Mouse (Mus musculus) limb, embryonic 14.5 days (tissue): Measurements from ENCODE around the gene Smoc1. TPM values are rescaled to one million over a fixed set of nuclear protein-coding genes. Genes with fewer than 3 reads are reported as not detected.

Experiments used
- ATAC-seq: fragments of 200-750 bp; cut with Nextera tagmentation; 2 replicates; pipeline ENCODE4 v1.8.0; 2017; ENCODE audit warnings: low read depth, moderate number of reproducible peaks, moderate TSS enrichment; ENCODE audit not compliant: low FRiP score
- DNase-seq: peaks from one replicate; pipeline ENCODE4 v3.0.0-alpha.2; 2015; ENCODE audit warnings: low spot score
- H3K27ac ChIP-seq: fragments of 300-500 bp; sonication (generic); replicated peaks from 2 replicates; pipeline ENCODE4 v1.5.1; 2014; ENCODE audit warnings: low read depth, mild to moderate bottlenecking, low read length, moderate library complexity, mixed read lengths
- H3K27me3 ChIP-seq: fragments of 300-500 bp; sonication (generic); 2 replicates; pipeline ENCODE4 v1.6.1; 2014; ENCODE audit warnings: low read length, mixed read lengths; ENCODE audit not compliant: control insufficient read depth, insufficient read depth
- H3K36me3 ChIP-seq: fragments of 300-500 bp; sonication (generic); 2 replicates; pipeline ENCODE4 v1.6.1; 2014; ENCODE audit warnings: mild to moderate bottlenecking, low read length, moderate library complexity, mixed read lengths; ENCODE audit not compliant: control insufficient read depth, insufficient read depth
- H3K4me1 ChIP-seq: fragments of 300-500 bp; sonication (generic); 2 replicates; pipeline ENCODE4 v1.6.1; 2014; ENCODE audit warnings: antibody characterized with exemption, low read length, mixed read lengths; ENCODE audit not compliant: control insufficient read depth, insufficient read depth
- H3K4me2 ChIP-seq: fragments of 300-500 bp; sonication (generic); replicated peaks from 2 replicates; pipeline ENCODE4 v1.6.1; 2014; ENCODE audit warnings: low read depth, mild to moderate bottlenecking, low read length, moderate library complexity; ENCODE audit not compliant: severe bottlenecking
- H3K4me3 ChIP-seq: fragments of 300-500 bp; sonication (generic); replicated peaks from 2 replicates; pipeline ENCODE4 v1.5.1; 2014; ENCODE audit warnings: low read length
- H3K9ac ChIP-seq: fragments of 300-500 bp; sonication (generic); 2 replicates; pipeline ENCODE4 v1.6.1; 2014; ENCODE audit warnings: mild to moderate bottlenecking, low read depth, low read length, moderate library complexity; ENCODE audit not compliant: severe bottlenecking
- H3K9me3 ChIP-seq: fragments of 300-500 bp; sonication (generic); 2 replicates; pipeline ENCODE4 v1.6.1; 2016; ENCODE audit warnings: low read length; ENCODE audit not compliant: control insufficient read depth
- POLR2A ChIP-seq: fragments of 200-500 bp; IDR thresholded peaks from 2 replicates; pipeline ENCODE4 v1.8.0; 2012; ENCODE audit warnings: inconsistent platforms, mild to moderate bottlenecking, moderate library complexity, borderline replicate concordance; ENCODE audit not compliant: insufficient read depth, insufficient read length; ENCODE audit errors: extremely low read depth
- WGBS: fragments of 180-500 bp; shearing (Covaris S2); extraction: QIAGEN DNeasy Blood & Tissue Kit; methylation state at CpG from one replicate; pipeline ENCODE4 v1.1.7; 2014; 5-methylcytosine and 5-hydroxymethylcytosine counted together
- polyA plus RNA-seq, 2 experiments: library from polyadenylated mRNA; depleted of rRNA in 1 of 2; stranded (reverse) in 1 of 2; unstranded in 1 of 2; fragments of >200 nt; fragmentation: Nextera tagmentation in 1 of 2; extraction: Ambion mirVana in 1 of 2; gene quantifications; 2 replicates each; pipeline versions ENCODE4 v1.2.1 to v1.2.3; 2012 to 2014

Smoc1 gene
- 16.3 and 17.5 TPM in 2 replicates for polyA plus RNA-seq (2012; rRNA removed)
- 8.1 and 8.5 TPM in 2 replicates for polyA plus RNA-seq (2014; fragmentation: Nextera tagmentation; extraction: Ambion mirVana)

DNA sequence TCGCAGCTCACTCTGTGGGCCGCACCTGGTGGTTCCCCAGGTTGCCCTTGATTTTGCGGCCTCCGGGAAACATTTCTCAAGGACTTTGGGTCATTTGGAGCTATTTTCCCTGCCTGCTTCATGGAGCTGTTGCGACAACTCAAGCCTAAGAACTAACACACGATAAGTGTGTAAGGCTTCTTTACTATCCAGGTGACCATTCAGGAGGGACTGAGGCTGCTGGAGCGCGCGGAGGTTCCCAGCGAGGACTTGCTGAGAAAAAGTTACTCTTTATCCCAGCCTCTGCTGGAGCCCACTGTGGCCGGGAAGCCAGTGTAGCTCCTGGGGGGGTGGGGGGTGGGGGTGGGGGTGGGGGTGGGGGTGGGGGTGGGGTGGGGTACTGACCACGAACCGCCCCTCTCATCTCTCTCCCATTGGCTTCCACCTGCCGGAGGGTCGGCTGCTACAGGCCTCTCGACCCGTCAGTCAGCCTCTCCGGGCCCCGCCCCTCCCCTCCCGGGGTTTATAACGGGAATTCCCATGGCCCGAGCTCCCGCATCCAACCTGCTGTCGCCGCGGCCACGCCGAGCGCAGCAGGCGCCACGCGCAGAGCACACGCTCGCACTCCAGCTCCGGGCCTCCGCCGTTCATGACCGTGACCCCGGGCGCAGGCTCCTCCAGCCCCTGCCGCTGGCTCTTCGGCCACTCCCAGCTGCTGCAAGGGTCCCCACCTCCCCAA is at the start of gene Smoc1:
Gene Smoc1 (plus strand): TSS at position 532 of the 718 bp plus-strand sequence.
- peak; percentile 84 for ATAC-seq
- H3K4me3 ChIP-seq = peak within 1 kb of the TSS; percentile 55
- peak; percentile 60 for DNase-seq
- H3K9me3 ChIP-seq = no peaks in the 10 kb centered on the region
- no peaks in the 10 kb centered on the region for H3K36me3 ChIP-seq
- peak within 1 kb of the TSS; percentile 53 for H3K9ac ChIP-seq
- peak within 1 kb of the TSS; percentile 97 for H3K4me2 ChIP-seq
- H3K4me1 ChIP-seq = peaks cover 17% of the 10 kb centered on the region
- TF ChIP-seq POLR2A = no peak
- peaks cover 13% of the 10 kb centered on the region for H3K27me3 ChIP-seq
- H3K27ac ChIP-seq = 0 out of 2 replicates have a peak within 1 kb of the TSS, but pooled peaks have one; percentile 33
- WGBS = 4% methylated on average over 28 of the region's 42 CpGs

DNA sequence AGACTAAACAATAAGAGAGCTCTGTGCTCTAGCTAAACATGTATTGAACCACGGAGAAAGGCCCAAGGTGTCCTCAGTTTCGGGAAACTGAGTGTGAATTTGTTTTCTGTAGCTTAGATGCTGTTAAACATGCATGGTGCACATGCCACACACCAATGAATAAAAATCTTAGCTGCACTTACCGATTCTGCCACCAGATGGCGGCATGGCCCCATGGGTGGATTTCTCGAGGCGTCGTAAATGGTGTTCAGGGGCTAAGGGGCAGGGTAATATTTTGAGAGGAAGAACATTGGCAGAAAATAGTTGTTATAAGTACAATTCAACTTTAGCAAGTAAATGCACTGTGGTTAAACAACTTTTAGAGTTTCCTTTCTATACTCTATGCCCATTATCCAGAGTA is 44.3 kb upstream of the Smoc1 start:
- Histone ChIP-seq H3K4me2 (no peak overlapping the region), H3K9me3 (no peaks in the 10 kb centered on the region), H3K9ac (no peak overlapping the region), H3K4me1 (no peaks in the 10 kb centered on the region), H3K36me3 (no peaks in the 10 kb centered on the region), H3K27me3 (no peaks in the 10 kb centered on the region), H3K4me3 (no peak overlapping the region), H3K27ac (no peak overlapping the region)
- no peak for ATAC-seq
- no peak for TF ChIP-seq POLR2A
- DNase-seq = peak; percentile 71
- WGBS = 4% methylated on average over 7 of the region's 7 CpGs

DNA sequence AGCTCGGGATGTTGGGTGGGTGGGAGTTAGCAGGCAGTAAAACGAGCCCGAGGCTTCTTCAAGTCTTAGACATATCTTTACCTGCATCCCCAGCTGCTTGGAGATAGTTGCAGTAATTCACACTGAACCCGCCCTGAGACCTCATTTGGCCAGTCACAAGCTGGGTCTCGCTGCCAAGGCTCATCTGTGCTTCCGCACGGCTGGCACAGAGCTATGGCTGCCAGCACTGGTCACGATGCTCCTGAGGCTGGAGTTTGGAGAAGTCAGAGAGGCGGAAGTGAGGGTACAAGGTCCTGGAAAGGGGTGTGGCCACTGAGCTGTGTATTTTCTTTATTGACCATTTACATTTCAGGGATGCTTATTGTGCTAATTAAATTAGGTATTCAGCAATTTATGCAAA is 42.9 kb upstream of the Smoc1 start:
- Histone ChIP-seq H3K4me3 (no peak overlapping the region), H3K9ac (no peak overlapping the region), H3K4me1 (no peaks in the 10 kb centered on the region), H3K27me3 (no peaks in the 10 kb centered on the region), H3K27ac (no peak overlapping the region), H3K4me2 (no peak overlapping the region), H3K36me3 (no peaks in the 10 kb centered on the region), H3K9me3 (no peaks in the 10 kb centered on the region)
- ATAC-seq (no peak), DNase-seq (no peak)
- TF ChIP-seq POLR2A = no peak
- WGBS = 71% methylated on average over 9 of the region's 9 CpGs

DNA sequence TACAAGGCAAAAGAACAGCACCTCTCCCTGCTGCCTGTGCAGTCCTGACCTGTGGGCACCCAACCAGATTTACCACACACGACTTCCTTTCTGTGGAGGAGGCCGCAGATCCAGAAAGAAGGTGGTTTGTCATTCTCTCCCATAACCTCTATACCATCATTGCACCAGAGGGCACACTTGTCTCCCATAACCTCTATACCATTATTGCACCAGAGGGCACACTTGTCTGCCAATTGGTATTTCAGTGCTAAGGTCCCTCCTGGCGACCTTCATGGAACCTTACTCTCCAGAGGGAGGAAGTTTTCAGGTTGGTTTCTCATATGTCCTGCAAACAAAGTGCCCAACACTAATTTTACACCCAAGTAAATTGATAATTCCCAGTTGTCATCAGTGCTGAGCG is 40.0 kb upstream of the Smoc1 start:
- no peak overlapping the region for H3K4me3 ChIP-seq
- no peak overlapping the region for H3K9ac ChIP-seq
- 81% methylated on average over 4 of the region's 4 CpGs for WGBS
- no peaks in the 10 kb centered on the region for H3K36me3 ChIP-seq
- no peaks in the 10 kb centered on the region for H3K9me3 ChIP-seq
- DNase-seq (no peak), ATAC-seq (no peak)
- no peaks in the 10 kb centered on the region for H3K27me3 ChIP-seq
- no peaks in the 10 kb centered on the region for H3K4me1 ChIP-seq
- no peak overlapping the region for H3K4me2 ChIP-seq
- no peak for TF ChIP-seq POLR2A
- no peak overlapping the region for H3K27ac ChIP-seq

DNA sequence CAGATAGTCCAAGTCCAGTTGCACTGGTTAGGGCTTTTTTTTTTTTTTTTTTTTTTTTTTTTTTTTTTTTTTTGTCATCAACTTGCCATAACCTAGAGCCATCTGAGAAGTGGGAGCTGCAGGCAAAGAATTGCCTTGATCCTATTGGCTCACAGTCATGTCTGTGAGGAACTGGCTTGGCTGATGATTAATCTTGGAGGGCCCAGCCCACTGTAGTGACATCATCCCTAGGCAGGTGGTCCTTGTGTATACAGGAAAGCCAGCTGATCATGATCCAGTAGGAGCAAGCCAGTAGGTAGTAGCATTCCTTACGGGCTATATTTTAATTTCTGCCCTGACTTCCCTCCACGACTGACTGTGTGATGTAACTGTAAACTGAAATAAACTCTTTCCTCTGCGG is 38.3 kb upstream of the Smoc1 start:
- Histone ChIP-seq H3K4me2 (no peak overlapping the region), H3K27ac (no peak overlapping the region), H3K9me3 (no peaks in the 10 kb centered on the region), H3K4me3 (no peak overlapping the region), H3K36me3 (no peaks in the 10 kb centered on the region), H3K9ac (no peak overlapping the region), H3K27me3 (no peaks in the 10 kb centered on the region), H3K4me1 (no peaks in the 10 kb centered on the region)
- no peak for DNase-seq
- no peak for TF ChIP-seq POLR2A
- WGBS = 81% methylated on average over 3 of the region's 3 CpGs
- no peak for ATAC-seq
